Mouse (Mus musculus) embryonic facial prominence, embryonic 12.5 days (tissue): ENCODE measurements at regions not wholly inside any gene's neighbourhood (a gene's known extent, or its start where the extent isn't known, plus 50 kb on each side); places are given as distances from the start of the nearest gene placed in this dataset.

ENCODE experiments used
- ATAC-seq: fragments of 200-750 bp; cut with Nextera tagmentation; 2 replicates; pipeline ENCODE4 v1.8.0; 2017; ENCODE audit not compliant: insufficient number of reproducible peaks, insufficient read depth, low FRiP score, low TSS enrichment
- H3K27ac ChIP-seq: fragments of 300-500 bp; sonication (generic); 2 replicates; pipeline ENCODE4 v1.5.1; 2016; ENCODE audit warnings: mild to moderate bottlenecking
- H3K27me3 ChIP-seq: fragments of 300-500 bp; sonication (generic); 2 replicates; pipeline ENCODE4 v1.6.1; 2016; ENCODE audit warnings: mild to moderate bottlenecking, moderate library complexity
- H3K36me3 ChIP-seq: fragments of 300-500 bp; sonication (generic); 2 replicates; pipeline ENCODE4 v1.6.1; 2016; ENCODE audit warnings: mild to moderate bottlenecking
- H3K4me1 ChIP-seq: fragments of 300-500 bp; sonication (generic); 2 replicates; pipeline ENCODE4 v1.6.1; 2016
- H3K4me2 ChIP-seq: fragments of 300-500 bp; sonication (generic); replicated peaks from 2 replicates; pipeline ENCODE4 v1.6.1; 2016; ENCODE audit warnings: mild to moderate bottlenecking, moderate library complexity
- H3K4me3 ChIP-seq: fragments of 300-500 bp; sonication (generic); 2 replicates; pipeline ENCODE4 v1.5.1; 2016; ENCODE audit warnings: mild to moderate bottlenecking
- H3K9ac ChIP-seq: fragments of 300-500 bp; sonication (generic); 2 replicates; pipeline ENCODE4 v1.6.1; 2016; ENCODE audit warnings: mild to moderate bottlenecking, moderate library complexity
- H3K9me3 ChIP-seq: fragments of 300-500 bp; sonication (generic); 2 replicates; pipeline ENCODE4 v1.6.1; 2016; ENCODE audit warnings: mild to moderate bottlenecking, moderate library complexity
- WGBS: fragments of 180-500 bp; shearing (Covaris S2); methylation state at CpG from one replicate; pipeline ENCODE4 v1.1.7; 2016; 5-methylcytosine and 5-hydroxymethylcytosine counted together

GRCm38 (mm10) chr11:111212038-111212701 is 146.2 kb downstream of the Kcnj2 start:
- H3K27ac ChIP-seq = no peak overlapping the region

GRCm38 (mm10) chr11:111212702-111213328 is 146.9 kb downstream of the Kcnj2 start:
- Histone ChIP-seq H3K4me3 (no peak overlapping the region), H3K27ac (no peak overlapping the region), H3K27me3 (no peaks in the 10 kb centered on the region), H3K4me1 (peaks cover 7% of the 10 kb centered on the region), H3K36me3 (no peaks in the 10 kb centered on the region), H3K9me3 (no peaks in the 10 kb centered on the region), H3K9ac (no peak overlapping the region), H3K4me2 (no peak overlapping the region)
- WGBS = 40% methylated on average over 5 of the region's 5 CpGs
- ATAC-seq = no peak

More at GRCm38 (mm10) chr11:111212038-111212701, 146.2 kb downstream of the Kcnj2 start:
- H3K36me3 ChIP-seq = no peaks in the 10 kb centered on the region
- no peaks in the 10 kb centered on the region for H3K27me3 ChIP-seq
- no peak overlapping the region for H3K9ac ChIP-seq
- no peak overlapping the region for H3K4me3 ChIP-seq
- peaks cover 7% of the 10 kb centered on the region for H3K4me1 ChIP-seq
- no peaks in the 10 kb centered on the region for H3K9me3 ChIP-seq
- no peak overlapping the region for H3K4me2 ChIP-seq
- 0 out of 2 replicates have a peak, but pooled peaks have one; percentile 28 for ATAC-seq
- 65% methylated on average over 5 of the region's 5 CpGs for WGBS

- Histone ChIP-seq H3K36me3 (no peaks in the 10 kb centered on the region), H3K4me3 (no peak overlapping the region), H3K27me3 (no peaks in the 10 kb centered on the region), H3K9me3 (no peaks in the 10 kb centered on the region), H3K9ac (no peak overlapping the region), H3K27ac (no peak overlapping the region), H3K4me2 (no peak overlapping the region), H3K4me1 (peaks cover 7% of the 10 kb centered on the region)
- WGBS = 70% methylated on average over 5 of the region's 5 CpGs
- no peak for ATAC-seq
Observed at GRCm38 (mm10) chr11:111215006-111215405, 149.0 kb downstream of the Kcnj2 start.

- Histone ChIP-seq H3K9ac (no peak overlapping the region), H3K4me2 (no peak overlapping the region), H3K9me3 (0 out of 2 replicates have a peak, but pooled peaks cover 2% of the 10 kb centered on the region), H3K4me3 (no peak overlapping the region), H3K4me1 (no peaks in the 10 kb centered on the region), H3K27ac (no peak overlapping the region), H3K36me3 (no peaks in the 10 kb centered on the region), H3K27me3 (no peaks in the 10 kb centered on the region)
- WGBS = 87% methylated on average over 4 of the region's 4 CpGs
- ATAC-seq = no peak
Observed at GRCm38 (mm10) chr11:111223834-111224233, 157.9 kb downstream of the Kcnj2 start.

- Histone ChIP-seq H3K27me3 (no peaks in the 10 kb centered on the region), H3K9me3 (0 out of 2 replicates have a peak, but pooled peaks cover 2% of the 10 kb centered on the region), H3K9ac (no peak overlapping the region), H3K4me2 (no peak overlapping the region), H3K4me1 (no peaks in the 10 kb centered on the region), H3K27ac (no peak overlapping the region), H3K36me3 (no peaks in the 10 kb centered on the region), H3K4me3 (no peak overlapping the region)
- no peak for ATAC-seq
- WGBS = 64% methylated on average over 1 of the region's 1 CpGs
Observed at GRCm38 (mm10) chr11:111227305-111227704, 161.3 kb downstream of the Kcnj2 start.

- no peak overlapping the region for H3K4me3 ChIP-seq
- no peak for ATAC-seq
- 94% methylated on average over 1 of the region's 1 CpGs for WGBS
- no peaks in the 10 kb centered on the region for H3K36me3 ChIP-seq
- H3K27me3 ChIP-seq = no peaks in the 10 kb centered on the region
- H3K4me1 ChIP-seq = no peaks in the 10 kb centered on the region
- no peak overlapping the region for H3K9ac ChIP-seq
- no peak overlapping the region for H3K4me2 ChIP-seq
- H3K9me3 ChIP-seq = no peaks in the 10 kb centered on the region
- H3K27ac ChIP-seq = no peak overlapping the region
Observed at GRCm38 (mm10) chr11:111236741-111237140, 170.8 kb downstream of the Kcnj2 start.

GRCm38 (mm10) chr11:111239784-111240183 is 173.8 kb downstream of the Kcnj2 start:
- no peaks in the 10 kb centered on the region for H3K36me3 ChIP-seq
- H3K4me1 ChIP-seq = no peaks in the 10 kb centered on the region
- WGBS = 70% methylated on average over 3 of the region's 3 CpGs
- H3K4me2 ChIP-seq = no peak overlapping the region
- H3K9ac ChIP-seq = no peak overlapping the region
- no peak overlapping the region for H3K27ac ChIP-seq
- no peak for ATAC-seq
- H3K27me3 ChIP-seq = no peaks in the 10 kb centered on the region
- H3K9me3 ChIP-seq = no peaks in the 10 kb centered on the region
- H3K4me3 ChIP-seq = no peak overlapping the region

GRCm38 (mm10) chr11:111252226-111252625 is 186.3 kb downstream of the Kcnj2 start:
- WGBS = 91% methylated on average over 4 of the region's 4 CpGs
- H3K9me3 ChIP-seq = no peaks in the 10 kb centered on the region
- no peak for ATAC-seq
- no peaks in the 10 kb centered on the region for H3K4me1 ChIP-seq
- no peak overlapping the region for H3K9ac ChIP-seq
- H3K27me3 ChIP-seq = no peaks in the 10 kb centered on the region
- H3K27ac ChIP-seq = no peak overlapping the region
- H3K4me2 ChIP-seq = no peak overlapping the region
- no peak overlapping the region for H3K4me3 ChIP-seq
- H3K36me3 ChIP-seq = no peaks in the 10 kb centered on the region

- 84% methylated on average over 3 of the region's 3 CpGs for whole genome bisulfite sequencing
- H3K4me2 ChIP-seq = no peak overlapping the region
- H3K36me3 ChIP-seq = no peaks in the 10 kb centered on the region
- no peak overlapping the region for H3K9ac ChIP-seq
- ATAC-seq = no peak
- H3K4me1 ChIP-seq = no peaks in the 10 kb centered on the region
- no peaks in the 10 kb centered on the region for H3K9me3 ChIP-seq
- H3K27me3 ChIP-seq = no peaks in the 10 kb centered on the region
- no peak overlapping the region for H3K27ac ChIP-seq
- no peak overlapping the region for H3K4me3 ChIP-seq
Observed at GRCm38 (mm10) chr11:111256596-111256995, 190.6 kb downstream of the Kcnj2 start.

- no peak for ATAC-seq
- Histone ChIP-seq H3K9ac (no peak overlapping the region), H3K27ac (no peak overlapping the region), H3K36me3 (no peaks in the 10 kb centered on the region), H3K9me3 (no peaks in the 10 kb centered on the region), H3K4me3 (no peak overlapping the region), H3K4me2 (no peak overlapping the region), H3K4me1 (no peaks in the 10 kb centered on the region), H3K27me3 (no peaks in the 10 kb centered on the region)
- 75% methylated on average over 11 of the region's 11 CpGs for WGBS
Observed at GRCm38 (mm10) chr11:111260691-111261383, 194.9 kb downstream of the Kcnj2 start.

GRCm38 (mm10) chr11:111273651-111274050 is 207.7 kb downstream of the Kcnj2 start:
- ATAC-seq = no peak
- H3K4me2 ChIP-seq = no peak overlapping the region
- H3K9ac ChIP-seq = no peak overlapping the region
- no peaks in the 10 kb centered on the region for H3K4me1 ChIP-seq
- H3K4me3 ChIP-seq = no peak overlapping the region
- H3K36me3 ChIP-seq = no peaks in the 10 kb centered on the region
- no peak overlapping the region for H3K27ac ChIP-seq
- H3K9me3 ChIP-seq = no peaks in the 10 kb centered on the region
- no peaks in the 10 kb centered on the region for H3K27me3 ChIP-seq

- no peak overlapping the region for H3K4me3 ChIP-seq
- ATAC-seq = no peak
- no peak overlapping the region for H3K27ac ChIP-seq
Observed at GRCm38 (mm10) chr11:111280769-111281168, 214.8 kb downstream of the Kcnj2 start.

More at GRCm38 (mm10) chr11:111280769-111281168, 214.8 kb downstream of the Kcnj2 start:
- Histone ChIP-seq H3K36me3 (no peaks in the 10 kb centered on the region), H3K4me2 (no peak overlapping the region), H3K27me3 (no peaks in the 10 kb centered on the region), H3K4me1 (no peaks in the 10 kb centered on the region), H3K9ac (no peak overlapping the region), H3K9me3 (no peaks in the 10 kb centered on the region)
- WGBS = 45% methylated on average over 2 of the region's 2 CpGs
